Comparison of ENCODE assay signal across 8 mouse cellular contexts in genomic region chr10:120111691-120112319, GRCm38 (mm10). TPM values are rescaled to one million over a fixed set of nuclear protein-coding genes. Genes with fewer than 3 reads are reported as not detected.
DNase-seq lines count a peak whose midpoint lies in the region; ATAC-seq lines count a peak whose summit lies in the region.

No protein-coding gene starts in this region.

- 75% methylated on average over 3 of the region's 3 CpGs for WGBS in heart, embryonic 12.5 days
- WGBS in hindbrain, embryonic 10.5 days, result 81% methylated on average over 3 of the region's 3 CpGs
- WGBS in midbrain, embryonic 10.5 days, result 86% methylated on average over 3 of the region's 3 CpGs

- intact Hi-C loops in heart, postnatal 25 days (cut with DNase I), result loop anchor here (5.0 kb wide), 1 partner anchor 95 kb away; no protein-coding TSS in a partner anchor

- H3K27ac ChIP-seq in heart, embryonic 12.5 days (ENCODE audit: poor library complexity, severe bottlenecking), result peak overlapping the region; percentile 86; the same call in 1 of the 2 replicates
- no peak overlapping the region for H3K27ac ChIP-seq in hindbrain, embryonic 10.5 days
- H3K27ac ChIP-seq in midbrain, embryonic 10.5 days (replicated peaks), result no peak overlapping the region

- no peaks in the 10 kb centered on the region for H3K27me3 ChIP-seq in heart, embryonic 12.5 days (replicated peaks)
- H3K27me3 ChIP-seq in hindbrain, embryonic 10.5 days (ENCODE audit: insufficient read depth, poor library complexity, severe bottlenecking), result no peaks in the 10 kb centered on the region
- H3K27me3 ChIP-seq in midbrain, embryonic 10.5 days (ENCODE audit: low read depth, poor library complexity, severe bottlenecking), result no peaks in the 10 kb centered on the region

- H3K9ac ChIP-seq in heart, embryonic 12.5 days, result peak overlapping the region; percentile 77

- peaks cover 4% of the 10 kb centered on the region; the same call in 1 of the 2 replicates for H3K4me1 ChIP-seq in heart, embryonic 12.5 days (replicated peaks)
- H3K4me1 ChIP-seq in hindbrain, embryonic 10.5 days (replicated peaks), result peaks cover 6% of the 10 kb centered on the region; the same call in 1 of the 2 replicates
- H3K4me1 ChIP-seq in midbrain, embryonic 10.5 days, result 0 out of 2 replicates have a peak, but pooled peaks cover 7% of the 10 kb centered on the region

- no peaks in the 10 kb centered on the region for H3K9me3 ChIP-seq in heart, embryonic 12.5 days (replicated peaks)
- H3K9me3 ChIP-seq in hindbrain, embryonic 10.5 days, result no peaks in the 10 kb centered on the region
- no peaks in the 10 kb centered on the region for H3K9me3 ChIP-seq in midbrain, embryonic 10.5 days (replicated peaks)

- ATAC-seq in heart, embryonic 12.5 days (ENCODE audit: insufficient number of reproducible peaks, low FRiP score), result no peak
- no peak for ATAC-seq in erythroid progenitor cell, adult 5-6 weeks (replicated peaks; ENCODE audit: low FRiP score, poor library complexity, severe bottlenecking)
- ATAC-seq in megakaryocyte-erythroid progenitor cell, adult 5-6 weeks (replicated peaks; ENCODE audit: low FRiP score, low TSS enrichment, poor library complexity, severe bottlenecking), result no peak

- H3K4me3 ChIP-seq in heart, embryonic 12.5 days, result peak overlapping the region; percentile 77
- H3K4me3 ChIP-seq in hindbrain, embryonic 10.5 days, result peak overlapping the region; percentile 85
- H3K4me3 ChIP-seq in midbrain, embryonic 10.5 days, result peak overlapping the region; percentile 80

- no peak for DNase-seq in heart, postnatal 25 days (ENCODE audit: low spot score)
- peak; percentile 44 for DNase-seq in ES-CJ7 (ENCODE audit: low read depth, low spot score)
- no peak for DNase-seq in hindbrain, embryonic 10.5 days (ENCODE audit: low spot score)
- DNase-seq in midbrain, embryonic 10.5 days (ENCODE audit: low spot score), result no peak
- no peak for DNase-seq in layer of hippocampus, postnatal 36 days

- H3K36me3 ChIP-seq in heart, embryonic 12.5 days, result peaks cover 14% of the 10 kb centered on the region
- peaks cover 23% of the 10 kb centered on the region for H3K36me3 ChIP-seq in hindbrain, embryonic 10.5 days
- H3K36me3 ChIP-seq in midbrain, embryonic 10.5 days, result 0 out of 2 replicates have a peak, but pooled peaks cover 4% of the 10 kb centered on the region

- peak overlapping the region; percentile 78 for H3K4me2 ChIP-seq in heart, embryonic 12.5 days

RNA-seq across cellular contexts. Expression of gene Helb, which starts 1.0 kb away (rescaled TPM):
- 6.3 and 8.1 TPM in 2 replicates for polyA plus RNA-seq in heart, embryonic 12.5 days (2016; fragmentation: Nextera tagmentation; extraction: Ambion mirVana)
- 10 to 100 TPM; 11.7 to 13.7 TPM for total RNA-seq in heart, postnatal 25 days (2021)
- 4.1 and 6.1 TPM in 2 replicates for polyA plus RNA-seq in hindbrain, embryonic 10.5 days (2016; fragmentation: Nextera tagmentation; extraction: Ambion mirVana)
- polyA plus RNA-seq in midbrain, embryonic 10.5 days (2016; fragmentation: Nextera tagmentation; extraction: Ambion mirVana), result 5.2 and 6.1 TPM in 2 replicates
- total RNA-seq in layer of hippocampus, postnatal 36 days (2021), result 1 to 10 TPM; 3.8 to 4.2 TPM
- 25.6 and 31.0 TPM in 2 replicates for total RNA-seq in erythroid progenitor cell, adult 5-6 weeks (2015; ENCODE audit: low replicate concordance)
- 46.1 and 48.0 TPM in 2 replicates for total RNA-seq in erythroid progenitor cell, adult 5-6 weeks (2017; ENCODE audit: low replicate concordance)
- total RNA-seq in megakaryocyte-erythroid progenitor cell, adult 5-6 weeks (2014; fragmentation: Nextera tagmentation), result 24.1 and 26.1 TPM in 2 replicates
- 30.3 and 34.1 TPM in 2 replicates for total RNA-seq in megakaryocyte-erythroid progenitor cell, adult 5-6 weeks (2017)
